Mouse (Mus musculus): ENCODE measurements at regions not wholly inside any gene's neighbourhood (a gene's known extent, or its start where the extent isn't known, plus 50 kb on each side); places are given as distances from the start of the nearest gene placed in this dataset.

- no peaks in the 10 kb centered on the region for H3K36me3 ChIP-seq (ENCODE audit: insufficient read depth, low read length)
- 76% methylated on average over 9 of the region's 9 CpGs for WGBS
- H3K9me3 ChIP-seq (ENCODE audit: low read length) = no peaks in the 10 kb centered on the region
- ATAC-seq (ENCODE audit: low FRiP score) = no peak
- DNase-seq (ENCODE audit: low spot score) = no peak
- no peak overlapping the region for H3K27ac ChIP-seq (ENCODE audit: low read depth, low read length)
- H3K4me2 ChIP-seq (ENCODE audit: low read depth, low read length, poor library complexity, severe bottlenecking) = no peak overlapping the region
- H3K27me3 ChIP-seq (ENCODE audit: insufficient read depth, low read length) = no peaks in the 10 kb centered on the region
- no peak overlapping the region for H3K4me3 ChIP-seq (ENCODE audit: low read depth, low read length)
- H3K4me1 ChIP-seq (ENCODE audit: insufficient read depth, low read length) = no peaks in the 10 kb centered on the region; the same call in 1 of the 2 replicates
- H3K9ac ChIP-seq (replicated peaks; ENCODE audit: low read length, poor library complexity, severe bottlenecking) = no peak overlapping the region
- TF ChIP-seq CTCF (IDR thresholded peaks at IDR 0.05) = no peak
Observed at GRCm38 (mm10) chr12:17084499-17085208, 73.1 kb upstream of the 2410004P03Rik start.

GRCm38 (mm10) chr12:17071691-17072454 lies 60.3 kb upstream of the 2410004P03Rik start:
- H3K27ac ChIP-seq (ENCODE audit: low read depth, low read length) = no peak overlapping the region
- no peaks in the 10 kb centered on the region for H3K36me3 ChIP-seq (ENCODE audit: insufficient read depth, low read length)
- no peak overlapping the region for H3K9ac ChIP-seq (replicated peaks; ENCODE audit: low read length, poor library complexity, severe bottlenecking)
- H3K27me3 ChIP-seq (ENCODE audit: insufficient read depth, low read length) = no peaks in the 10 kb centered on the region
- WGBS = 91% methylated on average over 15 of the region's 15 CpGs
- no peaks in the 10 kb centered on the region for H3K4me1 ChIP-seq (ENCODE audit: insufficient read depth, low read length)
- no peaks in the 10 kb centered on the region for H3K9me3 ChIP-seq (ENCODE audit: low read length)
- no peak overlapping the region for H3K4me3 ChIP-seq (ENCODE audit: low read depth, low read length)
- DNase-seq (ENCODE audit: low spot score) (no peak), ATAC-seq (ENCODE audit: low FRiP score) (no peak)
- TF ChIP-seq CTCF (IDR thresholded peaks at IDR 0.05) = no peak
- no peak overlapping the region for H3K4me2 ChIP-seq (ENCODE audit: low read depth, low read length, poor library complexity, severe bottlenecking)

GRCm38 (mm10) chr12:17069808-17070207 lies 58.3 kb upstream of the 2410004P03Rik start:
- no peaks in the 10 kb centered on the region for H3K36me3 ChIP-seq (ENCODE audit: insufficient read depth, low read length)
- ATAC-seq (ENCODE audit: low FRiP score) = no peak
- no peaks in the 10 kb centered on the region for H3K4me1 ChIP-seq (ENCODE audit: insufficient read depth, low read length)
- no peak overlapping the region for H3K27ac ChIP-seq (ENCODE audit: low read depth, low read length)
- no peaks in the 10 kb centered on the region for H3K27me3 ChIP-seq (ENCODE audit: insufficient read depth, low read length)
- H3K9ac ChIP-seq (replicated peaks; ENCODE audit: low read length, poor library complexity, severe bottlenecking) = no peak overlapping the region
- TF ChIP-seq CTCF (IDR thresholded peaks at IDR 0.05) = no peak
- WGBS = 43% methylated on average over 9 of the region's 9 CpGs
- H3K4me3 ChIP-seq (ENCODE audit: low read depth, low read length) = no peak overlapping the region
- no peak overlapping the region for H3K4me2 ChIP-seq (ENCODE audit: low read depth, low read length, poor library complexity, severe bottlenecking)
- peak; percentile 38 for DNase-seq (ENCODE audit: low spot score)
- H3K9me3 ChIP-seq (ENCODE audit: low read length) = no peaks in the 10 kb centered on the region

DNA sequence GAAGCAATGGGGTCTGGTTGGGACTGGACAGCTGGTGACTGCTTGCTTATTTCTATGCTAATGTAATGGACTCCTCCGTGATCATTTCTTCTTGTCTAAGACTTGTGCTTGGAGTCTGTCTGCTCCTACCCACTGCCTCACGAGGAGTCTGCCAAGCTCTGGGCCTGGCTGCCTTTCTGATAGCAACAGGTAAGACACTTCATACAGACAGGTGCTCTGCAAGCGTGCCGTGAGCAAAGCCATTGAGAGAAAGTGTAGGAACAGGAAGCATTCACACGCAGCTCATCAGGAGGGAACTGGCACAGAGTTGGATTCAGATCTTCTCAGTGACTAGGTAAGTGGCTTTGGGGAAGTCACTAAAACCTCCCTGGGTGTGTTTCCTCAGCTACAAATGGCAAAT lies 57.6 kb upstream of the 2410004P03Rik start:
- H3K36me3 ChIP-seq (ENCODE audit: insufficient read depth, low read length) = no peaks in the 10 kb centered on the region
- ATAC-seq (ENCODE audit: low FRiP score) (no peak), DNase-seq (ENCODE audit: low spot score) (no peak)
- no peak overlapping the region for H3K4me2 ChIP-seq (ENCODE audit: low read depth, low read length, poor library complexity, severe bottlenecking)
- H3K4me1 ChIP-seq (ENCODE audit: insufficient read depth, low read length) = no peaks in the 10 kb centered on the region
- no peaks in the 10 kb centered on the region for H3K9me3 ChIP-seq (ENCODE audit: low read length)
- no peaks in the 10 kb centered on the region for H3K27me3 ChIP-seq (ENCODE audit: insufficient read depth, low read length)
- H3K4me3 ChIP-seq (ENCODE audit: low read depth, low read length) = no peak overlapping the region
- no peak for TF ChIP-seq CTCF (IDR thresholded peaks at IDR 0.05)
- no peak overlapping the region for H3K9ac ChIP-seq (replicated peaks; ENCODE audit: low read length, poor library complexity, severe bottlenecking)
- WGBS = 76% methylated on average over 5 of the region's 5 CpGs
- H3K27ac ChIP-seq (ENCODE audit: low read depth, low read length) = no peak overlapping the region

- no peaks in the 10 kb centered on the region for H3K9me3 ChIP-seq (ENCODE audit: low read length)
- peak; percentile 47; the same call in 1 of the 2 replicates for ATAC-seq (ENCODE audit: low FRiP score)
Observed at GRCm38 (mm10) chr12:17063920-17064319, 52.4 kb upstream of the 2410004P03Rik start.

More at GRCm38 (mm10) chr12:17063920-17064319, 52.4 kb upstream of the 2410004P03Rik start:
- no peak for TF ChIP-seq CTCF (IDR thresholded peaks at IDR 0.05)
- no peak overlapping the region for H3K9ac ChIP-seq (replicated peaks; ENCODE audit: low read length, poor library complexity, severe bottlenecking)
- H3K27ac ChIP-seq (ENCODE audit: low read depth, low read length) = no peak overlapping the region
- H3K4me3 ChIP-seq (ENCODE audit: low read depth, low read length) = no peak overlapping the region
- H3K27me3 ChIP-seq (ENCODE audit: insufficient read depth, low read length) = no peaks in the 10 kb centered on the region
- peak; percentile 55 for DNase-seq (ENCODE audit: low spot score)
- H3K4me2 ChIP-seq (ENCODE audit: low read depth, low read length, poor library complexity, severe bottlenecking) = no peak overlapping the region
- 34% methylated on average over 5 of the region's 5 CpGs for WGBS
- no peaks in the 10 kb centered on the region for H3K36me3 ChIP-seq (ENCODE audit: insufficient read depth, low read length)
- H3K4me1 ChIP-seq (ENCODE audit: insufficient read depth, low read length) = no peaks in the 10 kb centered on the region
